Mouse (Mus musculus) hindbrain, postnatal 0 days (tissue): ENCODE data around the gene Wdfy3. TPM values are rescaled to one million over a fixed set of nuclear protein-coding genes. Genes with fewer than 3 reads are reported as not detected.

Experiments used
- ATAC-seq: fragments of 200-750 bp; cut with Nextera tagmentation; 2 replicates; pipeline ENCODE4 v1.8.0; 2017; ENCODE audit warnings: mild to moderate bottlenecking, moderate TSS enrichment, moderate library complexity
- DNase-seq: peaks from one replicate; pipeline ENCODE4 v3.0.0-alpha.2; 2015; ENCODE audit warnings: low spot score
- H3K27ac ChIP-seq: fragments of 300-500 bp; sonication (generic); 2 replicates; pipeline ENCODE4 v1.5.1; 2014; ENCODE audit warnings: mild to moderate bottlenecking
- H3K27me3 ChIP-seq: fragments of 300-500 bp; sonication (generic); 2 replicates; pipeline ENCODE4 v1.6.1; 2014; ENCODE audit warnings: low read length, mixed read lengths; ENCODE audit not compliant: insufficient read depth
- H3K36me3 ChIP-seq: fragments of 300-500 bp; sonication (generic); 2 replicates; pipeline ENCODE4 v1.6.1; 2014; ENCODE audit warnings: low read length, mixed read lengths; ENCODE audit not compliant: insufficient read depth
- H3K4me1 ChIP-seq: fragments of 300-500 bp; sonication (generic); 2 replicates; pipeline ENCODE4 v1.6.1; 2014; ENCODE audit warnings: antibody characterized with exemption, low read length, mixed read lengths; ENCODE audit not compliant: insufficient read depth
- H3K4me2 ChIP-seq: fragments of 300-500 bp; sonication (generic); 2 replicates; pipeline ENCODE4 v1.6.1; 2014; ENCODE audit warnings: low read depth, mild to moderate bottlenecking, low read length, moderate library complexity, mixed read lengths
- H3K4me3 ChIP-seq: fragments of 300-500 bp; sonication (generic); 2 replicates; pipeline ENCODE4 v1.5.1; 2014; ENCODE audit warnings: low read length
- H3K9ac ChIP-seq: fragments of 300-500 bp; sonication (generic); replicated peaks from 2 replicates; pipeline ENCODE4 v1.6.1; 2014; ENCODE audit warnings: mild to moderate bottlenecking, low read length, moderate library complexity, mixed read lengths
- H3K9me3 ChIP-seq: fragments of 300-500 bp; sonication (generic); 2 replicates; pipeline ENCODE4 v1.6.1; 2016; ENCODE audit warnings: low read length, mixed read lengths
- CTCF ChIP-seq: IDR thresholded peaks from 2 replicates; pipeline ENCODE4 v1.5.1; 2016; ENCODE audit warnings: antibody characterized with exemption, control low read depth, low read depth
- WGBS: fragments of 180-500 bp; shearing (Covaris S2); extraction: QIAGEN DNeasy Blood & Tissue Kit; methylation state at CpG from one replicate; pipeline ENCODE4 v1.1.7; 2014; 5-methylcytosine and 5-hydroxymethylcytosine counted together
- polyA plus RNA-seq: library from polyadenylated mRNA; unstranded; fragments of >200 nt; fragmentation: Nextera tagmentation; extraction: Ambion mirVana; gene quantifications from 2 replicates; pipeline ENCODE4 v1.2.1, GENCODE M21; 2015
- total RNA-seq: library from RNA; depleted of rRNA; stranded (reverse); fragments of >200 nt; gene quantifications from 2 replicates; pipeline ENCODE4 v1.2.3, GENCODE M21; 2014

The Wdfy3 gene
- total and polyA plus RNA-seq, 2 experiments from 2014 or later: 15.8 to 83.5 TPM

DNA sequence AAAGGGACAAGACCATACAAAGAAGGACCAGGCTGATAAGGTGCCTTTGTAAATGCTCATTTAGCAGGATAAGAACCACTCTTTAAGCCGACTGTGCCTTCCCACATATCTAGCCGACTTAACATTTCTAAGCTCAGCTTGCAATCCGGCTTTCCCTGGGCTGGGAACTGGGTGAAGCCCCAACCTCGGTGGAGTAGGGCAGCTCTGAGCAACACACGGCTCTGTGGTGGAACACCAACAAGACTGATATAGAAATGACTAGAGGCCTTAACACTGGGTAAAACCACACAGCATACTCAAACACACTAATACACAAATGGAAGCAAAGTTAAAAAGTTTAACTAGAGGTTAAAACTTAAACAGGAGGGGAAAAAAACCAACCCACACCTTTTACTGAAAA is 7.9 kb downstream of the Wdfy3 start:
- no peak overlapping the region for H3K4me2 ChIP-seq
- no peaks in the 10 kb centered on the region for H3K36me3 ChIP-seq
- no peak for ATAC-seq
- no peak overlapping the region for H3K9ac ChIP-seq
- no peaks in the 10 kb centered on the region for H3K27me3 ChIP-seq
- 67% methylated on average over 5 of the region's 5 CpGs for WGBS
- no peak for DNase-seq
- H3K9me3 ChIP-seq: no peaks in the 10 kb centered on the region
- no peak for TF ChIP-seq CTCF
- peaks cover 12% of the 10 kb centered on the region for H3K4me1 ChIP-seq
- no peak overlapping the region for H3K4me3 ChIP-seq
- H3K27ac ChIP-seq: no peak overlapping the region

DNA sequence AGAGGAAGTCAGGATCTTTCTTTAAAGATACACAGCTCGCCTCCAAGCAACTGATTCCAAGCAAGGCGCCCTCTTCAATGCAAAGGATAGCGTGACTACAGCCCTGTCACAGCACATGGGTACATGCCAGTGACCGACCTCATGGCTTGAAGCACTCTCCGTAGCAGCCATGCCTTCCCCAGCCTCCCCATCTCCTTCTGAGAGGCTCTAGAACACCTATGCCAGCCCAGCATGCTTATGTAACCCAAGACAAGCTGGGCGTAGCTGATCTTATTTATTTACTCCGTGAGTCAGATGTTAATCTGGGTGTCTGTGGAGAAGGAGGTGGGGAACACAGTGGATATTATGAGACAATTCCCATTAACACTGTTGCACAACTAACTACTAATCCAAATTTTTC is 13.8 kb downstream of the Wdfy3 start:
- Histone ChIP-seq H3K27me3 (no peaks in the 10 kb centered on the region), H3K4me1 (peaks cover 5% of the 10 kb centered on the region), H3K9ac (no peak overlapping the region), H3K4me3 (no peak overlapping the region), H3K9me3 (no peaks in the 10 kb centered on the region), H3K36me3 (no peaks in the 10 kb centered on the region), H3K4me2 (no peak overlapping the region), H3K27ac (no peak overlapping the region; the same call in 1 of the 2 replicates)
- WGBS: 54% methylated on average over 7 of the region's 7 CpGs
- ATAC-seq (no peak), DNase-seq (no peak)
- no peak for TF ChIP-seq CTCF

DNA sequence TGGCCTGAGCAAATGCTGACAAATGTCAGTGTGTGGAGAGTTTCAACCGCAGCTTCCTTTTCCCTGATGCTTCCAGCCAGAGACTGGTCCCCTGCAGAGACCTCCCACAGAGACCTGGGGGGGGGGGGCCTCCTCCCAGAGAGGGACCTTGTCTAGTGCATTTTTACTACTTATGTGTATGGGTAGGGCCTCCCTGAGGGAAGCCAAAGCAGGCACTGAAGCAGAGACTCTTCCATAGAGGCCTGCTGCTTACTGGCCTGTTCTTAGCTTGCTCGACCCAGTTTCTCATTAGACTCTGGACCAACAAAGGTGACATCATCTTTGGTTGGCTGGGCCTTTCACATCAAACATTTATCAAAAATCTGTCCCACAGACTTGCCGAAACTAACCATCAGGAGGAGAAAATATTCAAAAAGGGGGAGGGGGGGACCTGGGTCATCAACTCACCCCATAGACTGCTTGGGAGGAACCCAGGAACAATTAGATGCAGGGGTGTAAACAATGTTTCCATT is 14.5 kb downstream of the Wdfy3 start:
- peak; percentile 55; the same call in 1 of the 2 replicates for ATAC-seq
- H3K36me3 ChIP-seq: no peaks in the 10 kb centered on the region
- WGBS: 20% methylated on average over 3 of the region's 3 CpGs
- no peaks in the 10 kb centered on the region for H3K9me3 ChIP-seq
- TF ChIP-seq CTCF: no peak
- no peak for DNase-seq
- H3K27me3 ChIP-seq: no peaks in the 10 kb centered on the region
- no peak overlapping the region for H3K4me3 ChIP-seq
- no peak overlapping the region for H3K9ac ChIP-seq
- no peak overlapping the region; the same call in 1 of the 2 replicates for H3K27ac ChIP-seq
- H3K4me1 ChIP-seq: peaks cover 5% of the 10 kb centered on the region
- H3K4me2 ChIP-seq: no peak overlapping the region

DNA sequence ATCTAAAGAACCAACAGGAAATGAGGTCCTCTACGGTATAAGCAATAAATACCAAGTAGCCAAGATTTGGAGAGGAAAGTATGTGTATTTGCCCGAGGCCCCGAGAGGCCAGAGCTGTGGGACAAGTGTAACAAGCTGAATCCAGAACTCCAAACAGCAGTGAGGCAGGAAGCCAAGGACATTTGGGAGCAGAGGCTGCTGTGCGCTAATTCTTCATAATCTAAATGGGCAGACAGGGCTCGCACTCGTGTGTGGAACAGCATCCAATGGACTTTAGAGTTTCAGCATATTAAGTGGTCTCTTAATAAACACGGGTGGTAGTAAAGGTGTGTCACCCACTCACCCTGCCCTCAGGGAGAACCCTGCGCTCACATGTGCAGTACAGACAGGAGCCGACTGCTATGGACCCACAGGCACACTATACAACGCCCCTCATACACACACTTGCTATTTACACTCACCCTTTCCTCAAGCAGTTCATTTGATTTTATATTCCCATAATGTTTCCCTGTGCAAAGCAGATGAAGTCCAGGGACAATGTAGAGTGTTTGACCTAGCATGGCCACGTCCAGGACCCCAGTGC is 15.1 kb downstream of the Wdfy3 start:
- Histone ChIP-seq H3K27ac (peak overlapping the region; percentile 36; the same call in 1 of the 2 replicates), H3K27me3 (no peaks in the 10 kb centered on the region), H3K4me3 (no peak overlapping the region), H3K9me3 (no peaks in the 10 kb centered on the region), H3K4me2 (no peak overlapping the region), H3K4me1 (peaks cover 5% of the 10 kb centered on the region), H3K9ac (no peak overlapping the region), H3K36me3 (no peaks in the 10 kb centered on the region)
- DNase-seq: no peak
- WGBS: 71% methylated on average over 11 of the region's 11 CpGs
- TF ChIP-seq CTCF: no peak
- ATAC-seq: no peak

DNA sequence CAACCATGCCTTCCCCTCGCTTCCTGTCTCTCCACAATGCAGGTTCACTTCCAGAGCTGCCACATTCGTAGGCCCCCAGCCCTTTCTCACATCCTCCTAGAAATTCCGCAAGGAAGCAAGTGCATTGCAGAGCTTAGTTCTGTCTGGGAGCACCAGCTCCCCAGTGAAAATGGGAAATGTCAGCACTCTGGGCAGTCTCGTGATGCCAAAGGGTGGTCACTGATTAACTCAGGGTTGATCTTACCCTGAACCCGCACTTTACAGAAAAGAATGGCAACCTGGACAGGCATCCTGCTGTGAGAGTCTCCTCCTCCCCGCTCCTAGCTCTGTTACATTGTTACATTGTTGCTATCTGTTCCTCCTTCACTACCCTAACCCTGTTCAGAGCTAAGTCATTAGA is 16.8 kb downstream of the Wdfy3 start:
- H3K9me3 ChIP-seq: no peaks in the 10 kb centered on the region
- peaks cover 5% of the 10 kb centered on the region for H3K4me1 ChIP-seq
- ATAC-seq (no peak), DNase-seq (no peak)
- no peak overlapping the region for H3K4me2 ChIP-seq
- 67% methylated on average over 6 of the region's 6 CpGs for WGBS
- no peak overlapping the region for H3K4me3 ChIP-seq
- no peaks in the 10 kb centered on the region for H3K27me3 ChIP-seq
- no peaks in the 10 kb centered on the region for H3K36me3 ChIP-seq
- no peak for TF ChIP-seq CTCF
- no peak overlapping the region for H3K9ac ChIP-seq
- H3K27ac ChIP-seq: no peak overlapping the region

DNA sequence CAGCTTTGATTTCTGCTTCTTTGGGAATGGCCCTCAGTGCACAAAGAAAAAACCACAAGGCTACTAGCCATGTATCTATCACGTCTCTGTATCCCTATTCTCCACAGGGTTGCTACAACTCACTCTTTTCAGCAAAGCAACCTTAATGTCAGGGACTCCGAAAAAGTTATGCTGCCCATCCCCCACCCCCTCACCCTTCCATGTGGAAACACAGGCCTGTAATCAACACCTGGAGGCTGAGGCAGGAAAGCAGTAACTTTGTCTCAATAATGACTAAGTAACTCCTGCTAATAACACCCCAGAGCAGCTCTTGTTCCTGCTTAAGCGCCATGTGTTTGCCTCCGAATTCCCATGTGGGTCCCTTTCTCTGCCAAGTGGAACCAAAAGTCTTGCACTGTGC is 17.3 kb downstream of the Wdfy3 start:
- WGBS: 66% methylated on average over 4 of the region's 4 CpGs
- Histone ChIP-seq H3K4me2 (no peak overlapping the region), H3K9me3 (no peaks in the 10 kb centered on the region), H3K27me3 (no peaks in the 10 kb centered on the region), H3K27ac (no peak overlapping the region), H3K4me3 (no peak overlapping the region), H3K9ac (no peak overlapping the region), H3K4me1 (peaks cover 5% of the 10 kb centered on the region), H3K36me3 (no peaks in the 10 kb centered on the region)
- ATAC-seq: no peak
- no peak for TF ChIP-seq CTCF
- no peak for DNase-seq

DNA sequence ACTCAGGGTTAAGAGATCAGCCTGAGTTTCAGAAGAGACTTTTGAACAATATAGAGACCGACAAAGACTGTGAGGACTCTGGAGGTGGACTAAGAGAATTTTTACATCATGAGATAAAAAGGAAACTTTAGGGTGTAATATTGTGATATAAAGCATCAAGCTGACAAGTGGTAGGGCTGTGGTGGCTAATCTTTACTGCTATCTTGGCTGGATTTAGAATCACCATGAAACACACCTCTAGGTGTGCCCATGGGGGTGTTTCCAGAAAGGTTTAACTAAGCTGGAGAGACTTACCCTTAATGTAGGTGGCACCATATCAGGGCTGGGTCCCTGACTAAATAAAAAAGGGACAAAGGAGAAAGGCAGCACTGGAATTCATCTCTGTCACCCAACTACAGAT is 19.0 kb downstream of the Wdfy3 start:
- Histone ChIP-seq H3K9ac (no peak overlapping the region), H3K27me3 (no peaks in the 10 kb centered on the region), H3K27ac (no peak overlapping the region), H3K36me3 (no peaks in the 10 kb centered on the region), H3K4me3 (no peak overlapping the region), H3K4me2 (no peak overlapping the region), H3K4me1 (peaks cover under 1% of the 10 kb centered on the region), H3K9me3 (no peaks in the 10 kb centered on the region)
- DNase-seq (no peak), ATAC-seq (no peak)
- WGBS: 95% methylated on average over 1 of the region's 1 CpGs
- no peak for TF ChIP-seq CTCF
